Mouse (Mus musculus): Measurements from ENCODE around the gene Metap1. TPM values are rescaled to one million over a fixed set of nuclear protein-coding genes. Genes with fewer than 3 reads are reported as not detected.

Metap1 gene
- total RNA-seq (2022) = 10 to 100 TPM; 38.3 to 41.3 (median 40.2) TPM

DNA sequence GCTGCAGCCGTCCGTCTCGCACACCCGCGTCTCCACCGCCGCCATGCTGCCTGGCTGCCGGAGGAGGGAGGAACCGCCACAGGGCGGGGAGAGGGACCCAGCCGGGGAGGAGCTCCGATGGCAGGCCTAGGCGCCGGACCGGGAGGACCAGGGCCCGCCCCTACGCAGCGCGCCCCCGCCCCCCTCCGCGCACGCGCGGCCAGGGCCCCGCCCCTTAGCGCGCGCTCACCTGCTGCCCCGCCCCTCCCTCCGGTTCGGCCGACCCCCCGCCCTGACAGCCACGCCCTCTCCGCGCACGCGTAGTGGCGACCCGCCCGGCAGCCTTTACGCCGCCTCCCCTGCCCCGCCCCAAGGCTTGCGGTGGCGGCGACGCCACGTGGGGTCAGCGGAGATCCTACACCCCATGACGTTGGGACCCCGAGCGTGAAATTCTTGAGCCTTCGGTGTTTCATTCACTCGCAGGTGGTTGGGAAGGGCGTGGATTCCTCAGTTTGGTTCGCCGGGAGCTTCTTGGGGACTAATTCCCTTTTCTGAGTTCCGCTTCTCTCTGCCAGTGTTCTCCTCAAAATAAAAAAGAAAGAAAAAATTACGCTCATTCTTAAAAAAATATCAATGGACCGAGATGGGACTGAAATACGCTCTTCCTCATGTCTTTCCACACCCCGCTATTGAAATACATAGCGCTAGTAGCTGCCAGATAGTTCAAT lies at the start of gene Metap1:
TSS of gene Metap1 (minus strand) at position 189 of the 707 bp plus-strand sequence.
- peak; percentile 92 for DNase-seq (ENCODE audit: low spot score)

DNA sequence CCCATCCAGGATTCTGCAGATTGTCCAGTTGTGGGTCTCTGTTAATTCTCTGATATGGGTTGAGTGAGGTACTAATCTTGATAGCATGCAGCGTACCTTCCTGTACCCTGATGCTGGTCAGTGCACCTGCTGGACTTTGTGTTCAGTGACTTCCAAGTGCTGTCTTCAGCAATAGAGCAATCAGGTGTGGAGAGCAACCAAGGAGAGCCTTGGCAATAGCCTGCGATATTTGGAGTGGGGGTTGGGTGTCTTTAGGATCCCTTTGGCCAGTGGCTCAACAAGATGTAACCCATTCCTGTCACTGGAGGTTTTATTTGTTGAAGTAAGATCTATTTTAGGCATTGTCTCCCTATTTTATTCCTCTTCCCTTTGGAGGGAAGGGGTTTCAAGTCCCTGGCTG lies 46.7 kb upstream of the Metap1 start:
- no peak for DNase-seq (ENCODE audit: low spot score)

- no peak for DNase-seq (ENCODE audit: low spot score)
These were observed 43.4 kb upstream of the Metap1 start for GRCm38 (mm10) chr3:138532764-138533163.

DNA sequence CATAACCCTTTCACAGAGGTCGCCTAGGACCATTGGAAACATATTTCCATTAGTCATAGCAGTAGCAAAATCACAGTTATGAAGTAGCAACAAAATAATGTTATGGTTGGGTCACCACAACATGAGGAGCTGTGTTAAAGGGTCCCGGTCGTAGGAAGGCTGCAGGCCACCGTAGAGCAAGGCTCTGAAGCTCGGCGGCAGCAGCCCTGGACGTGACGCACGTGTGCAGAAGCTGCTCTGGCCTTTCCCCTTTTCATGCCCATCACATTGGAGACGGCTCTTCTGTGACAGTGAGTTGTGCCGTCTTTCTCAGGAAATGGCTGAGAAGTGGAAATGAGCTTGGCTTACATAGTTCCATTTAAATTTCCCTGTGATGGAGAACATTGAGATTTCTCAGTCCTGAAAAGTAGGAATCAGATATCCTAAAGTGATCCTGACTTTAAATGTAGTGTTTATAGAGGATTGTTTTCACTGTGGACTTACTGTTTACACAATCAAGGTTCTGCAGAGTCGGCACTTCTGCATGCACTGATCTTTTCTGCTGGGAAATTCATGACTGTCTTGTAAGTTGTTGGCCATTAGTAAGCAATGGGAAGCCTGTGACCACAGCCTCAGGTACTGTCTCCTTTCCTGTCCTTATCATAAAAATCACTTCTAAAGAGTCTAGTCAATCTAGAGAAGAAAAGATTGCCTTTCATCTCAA lies 42.3 kb upstream of the Metap1 start:
- no peak for DNase-seq (ENCODE audit: low spot score)

GRCm38 (mm10) chr3:138530578-138531478 lies 41.5 kb upstream of the Metap1 start:
- no peak for DNase-seq (ENCODE audit: low spot score)

GRCm38 (mm10) chr3:138528265-138528664 lies 39.0 kb upstream of the Metap1 start:
- no peak for DNase-seq (ENCODE audit: low spot score)

DNA sequence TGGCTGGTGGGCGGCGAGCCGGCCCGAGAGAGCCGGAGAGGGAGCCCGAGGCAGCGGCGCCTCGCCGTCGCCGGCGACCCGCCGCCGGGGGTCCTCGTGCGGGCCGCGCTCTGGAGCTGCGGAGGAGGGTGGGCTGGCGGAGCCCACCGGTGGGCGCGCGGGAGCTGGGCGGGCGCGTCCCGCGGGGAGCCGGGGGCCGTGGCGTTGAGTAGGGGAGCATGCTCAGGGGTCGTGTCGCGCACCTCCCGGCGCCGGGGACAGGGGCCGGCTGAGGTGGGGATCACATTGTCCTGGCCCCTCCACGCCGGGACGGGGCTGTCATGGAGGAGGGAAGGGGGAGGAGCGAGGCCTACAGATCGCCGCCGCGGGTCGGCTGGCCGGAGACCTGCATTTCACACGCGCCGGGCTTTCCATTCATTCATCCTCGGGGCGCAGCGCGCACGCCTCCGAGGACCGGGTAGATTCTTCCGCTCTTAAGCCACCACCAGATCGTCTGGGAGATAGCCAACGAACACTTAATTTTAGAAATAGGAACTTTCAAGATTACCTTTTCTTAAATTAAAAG lies 38.4 kb upstream of the Metap1 start:
- DNase-seq (ENCODE audit: low spot score) = peak; percentile 67

GRCm38 (mm10) chr3:138526916-138527666 lies 37.8 kb upstream of the Metap1 start:
- DNase-seq (ENCODE audit: low spot score) = peak; percentile 98

GRCm38 (mm10) chr3:138526073-138526915 lies 37.0 kb upstream of the Metap1 start, which contains the start of gene Eif4e:
Gene Eif4e, plus strand, starts transcription at chr3:138526179.
- DNase-seq (ENCODE audit: low spot score) = peak; percentile 59

DNA sequence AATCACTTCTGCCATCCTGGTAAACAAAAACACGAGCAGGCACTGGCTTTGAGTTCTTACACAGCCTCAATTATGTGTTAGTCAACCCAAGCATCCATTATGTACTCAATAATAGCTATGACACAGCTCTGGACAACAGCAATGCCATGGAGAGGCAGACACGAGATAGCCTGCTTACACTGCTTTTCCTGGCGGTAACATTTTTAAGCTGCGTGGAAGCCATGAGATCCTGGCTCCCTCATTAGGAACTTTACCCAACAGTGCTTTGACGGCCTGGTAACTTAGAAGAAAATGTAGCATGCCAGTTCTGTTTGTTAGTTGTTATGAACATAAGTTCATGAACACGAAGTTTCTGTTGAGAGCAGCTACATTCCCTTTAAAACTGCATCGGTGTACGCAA lies 36.2 kb upstream of the Metap1 start:
- DNase-seq (ENCODE audit: low spot score) = no peak

DNA sequence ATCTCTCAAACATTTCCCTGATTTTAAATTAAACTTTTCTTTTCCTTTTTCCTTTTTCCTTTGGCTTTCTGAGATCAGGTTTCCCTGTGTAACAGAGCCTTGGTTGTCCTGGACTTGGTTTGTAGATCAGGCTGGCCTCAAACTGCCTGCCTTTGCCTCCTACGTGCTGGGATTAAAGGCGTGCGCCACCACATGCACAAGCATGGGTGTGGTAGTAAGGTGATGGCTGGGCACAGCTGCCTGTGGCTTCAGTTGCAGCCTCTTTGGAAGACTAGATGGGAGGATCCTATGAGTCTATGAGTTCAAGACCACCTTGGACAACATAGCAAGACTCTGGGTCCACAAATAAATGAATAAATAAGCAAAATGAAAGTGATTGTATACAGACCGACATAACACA lies 34.6 kb upstream of the Metap1 start:
- DNase-seq (ENCODE audit: low spot score) = no peak

DNA sequence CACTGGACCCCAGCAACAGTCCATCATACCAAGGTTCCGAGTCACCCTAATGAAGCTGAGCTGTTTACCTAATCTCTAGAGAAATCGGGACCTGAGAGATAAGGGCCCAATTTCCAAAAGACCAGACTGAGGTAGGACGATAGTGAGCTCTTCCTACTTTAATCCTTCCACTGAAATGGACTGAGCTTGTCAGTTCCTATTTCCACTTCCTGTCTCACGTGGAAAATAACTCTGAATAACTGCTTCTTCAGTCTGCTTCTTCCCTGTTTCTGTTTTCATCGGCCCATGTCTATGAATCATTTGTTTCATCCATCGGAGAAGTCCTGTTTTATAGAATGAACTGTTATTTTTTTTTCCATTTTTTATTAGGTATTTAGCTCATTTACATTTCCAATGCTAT lies 29.9 kb upstream of the Metap1 start:
- no peak for DNase-seq (ENCODE audit: low spot score)

DNA sequence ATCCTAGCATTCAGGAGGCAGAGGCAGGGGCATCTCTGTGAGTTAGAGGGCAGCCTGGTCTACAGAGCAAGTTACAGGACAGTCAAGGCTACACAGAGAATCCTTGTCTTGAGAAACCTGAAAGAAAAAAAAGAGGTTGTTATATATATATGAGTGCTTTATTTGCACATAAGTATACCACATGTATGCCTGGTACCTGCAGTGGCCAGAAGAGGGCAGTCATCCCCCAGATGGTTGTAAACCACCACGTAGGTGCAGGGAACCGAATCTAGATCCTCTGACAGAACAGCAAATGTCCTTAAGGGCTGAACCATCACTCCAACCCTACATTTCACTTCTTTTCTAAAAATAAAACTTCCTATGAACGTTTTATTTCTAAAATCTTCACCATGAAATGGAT lies 28.6 kb upstream of the Metap1 start:
- no peak for DNase-seq (ENCODE audit: low spot score)

DNA sequence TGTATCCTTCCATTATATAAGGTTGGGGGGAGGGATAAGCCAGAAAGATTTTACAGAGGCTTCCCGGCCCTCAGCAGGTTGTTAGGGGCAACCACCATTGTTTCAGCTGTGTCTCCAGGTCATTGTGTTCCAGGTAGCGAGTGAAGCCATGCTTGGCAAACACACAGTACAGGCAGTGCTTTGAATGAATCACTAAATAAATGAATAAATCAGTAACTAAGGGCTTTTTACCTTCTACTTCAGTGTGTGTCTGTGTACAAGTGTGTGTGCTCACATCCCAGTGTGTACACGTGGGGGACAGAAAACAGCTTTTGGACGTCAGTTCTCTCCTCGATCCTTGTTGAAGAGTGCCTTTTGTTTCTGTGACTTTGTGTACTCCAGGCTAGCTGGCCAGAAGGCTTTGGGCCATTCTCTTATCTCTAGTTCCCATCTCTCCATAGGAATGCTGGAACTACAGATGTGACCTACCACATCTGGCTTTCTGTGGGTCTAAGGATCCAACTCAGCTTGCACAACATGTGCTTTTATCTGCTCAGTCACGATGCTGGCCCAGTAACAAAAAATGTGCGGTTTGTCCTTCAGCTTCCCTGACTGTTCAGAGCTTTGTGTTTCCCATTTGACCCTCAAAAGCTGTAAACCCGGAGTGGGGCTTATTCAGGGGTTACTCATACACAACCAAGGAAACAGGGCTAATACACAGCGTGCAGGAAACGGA lies 26.5 kb upstream of the Metap1 start:
- DNase-seq (ENCODE audit: low spot score) = peak; percentile 24

DNA sequence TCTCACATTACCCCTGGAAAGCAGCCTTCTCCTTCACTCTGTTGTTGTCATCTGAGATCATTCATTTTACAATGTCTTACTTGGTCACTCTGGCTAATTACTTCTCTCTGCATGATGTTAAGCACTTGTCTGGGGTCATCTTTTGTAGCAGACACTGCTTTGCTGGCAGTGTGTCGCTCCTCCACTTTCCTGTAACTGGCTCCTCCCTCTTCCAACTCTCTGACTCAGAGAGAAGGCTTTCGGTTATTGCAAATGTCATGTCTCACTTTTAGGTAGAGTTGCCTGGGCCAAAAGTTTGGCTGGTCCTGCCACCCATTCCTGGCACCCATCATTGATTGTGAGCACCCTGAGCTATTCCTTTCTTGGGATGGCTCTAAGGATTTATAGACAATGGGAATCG lies 25.4 kb upstream of the Metap1 start:
- no peak for DNase-seq (ENCODE audit: low spot score)

GRCm38 (mm10) chr3:138513243-138513642 lies 23.9 kb upstream of the Metap1 start:
- no peak for DNase-seq (ENCODE audit: low spot score)

DNA sequence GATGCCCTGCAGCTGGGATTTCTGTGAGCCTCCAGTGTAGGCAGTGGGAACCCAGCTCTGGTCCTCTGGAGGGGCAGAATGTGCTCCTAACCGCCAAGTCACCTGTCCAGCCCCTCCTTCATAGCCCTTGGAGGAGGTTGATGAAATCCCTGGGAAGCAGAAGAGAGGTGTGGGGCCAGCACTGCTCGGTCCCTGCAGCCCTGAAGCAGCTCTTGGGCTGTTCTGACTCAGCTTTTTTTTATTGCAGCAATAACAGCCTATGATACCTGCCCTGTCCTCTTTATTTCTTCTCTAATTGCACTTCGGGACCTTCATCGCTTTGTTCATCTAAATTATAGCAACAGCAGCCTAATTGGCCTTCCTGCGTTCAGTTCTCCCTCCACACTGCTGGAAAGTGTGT lies 21.2 kb upstream of the Metap1 start:
- DNase-seq (ENCODE audit: low spot score) = no peak

DNA sequence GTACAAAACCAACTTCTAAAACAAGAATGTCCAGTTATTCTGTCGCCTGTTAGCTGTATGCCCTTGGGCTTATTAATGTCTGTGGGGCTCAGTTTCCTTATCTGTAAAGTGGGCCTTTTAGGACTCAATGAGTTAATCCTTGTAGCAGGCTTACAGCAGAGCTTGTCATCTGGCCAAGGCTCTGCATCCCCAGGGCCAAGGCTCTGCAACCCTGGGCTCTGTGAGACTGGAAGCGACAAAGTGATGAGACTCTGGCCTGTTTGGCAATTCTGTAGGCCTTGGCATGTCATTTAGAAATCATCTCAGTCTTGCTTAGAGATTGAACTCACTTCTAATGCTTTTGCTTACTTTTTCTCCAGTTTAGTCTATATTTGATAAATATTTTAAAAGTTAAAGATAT lies 20.3 kb upstream of the Metap1 start:
- DNase-seq (ENCODE audit: low spot score) = no peak

- DNase-seq (ENCODE audit: low spot score) = no peak
These were observed 17.4 kb upstream of the Metap1 start for GRCm38 (mm10) chr3:138506749-138507148.

- DNase-seq (ENCODE audit: low spot score) = no peak
These were observed 14.4 kb upstream of the Metap1 start for GRCm38 (mm10) chr3:138503754-138504153.

All from heart, adult 8-10 months (tissue).